Mouse (Mus musculus): ENCODE data around the gene Rccd1.
A peak's percentile ranks its signal among the peaks of the same experiment; 100 is the strongest.
"Not testable (repeated sequence)": the region's sequence is repeated elsewhere in the genome, so short reads cannot be mapped to it uniquely, and the experiment has no call there.

Gene Rccd1

DNA sequence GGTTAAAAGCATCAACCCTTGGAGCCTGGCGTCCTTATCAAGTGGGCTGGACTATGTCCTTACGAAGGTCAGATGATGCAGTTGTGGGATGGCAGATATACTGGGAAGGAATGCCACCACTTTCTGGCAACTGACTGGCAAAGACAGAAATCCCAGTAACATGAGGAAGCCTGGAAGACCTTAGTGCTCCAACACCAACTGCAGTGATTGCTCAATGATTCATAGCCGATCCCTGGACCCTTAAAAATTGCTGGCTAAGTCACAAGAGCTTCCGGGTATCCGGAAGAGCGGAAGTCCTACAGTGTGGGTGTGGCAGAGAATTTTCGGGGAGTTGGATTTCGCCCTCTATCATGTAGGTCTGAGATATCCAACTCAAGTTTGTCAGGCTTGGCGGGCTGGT, 21.9 kb upstream of the Rccd1 start:
- DNase-seq (ENCODE audit: low read depth, low spot score): no peak

DNA sequence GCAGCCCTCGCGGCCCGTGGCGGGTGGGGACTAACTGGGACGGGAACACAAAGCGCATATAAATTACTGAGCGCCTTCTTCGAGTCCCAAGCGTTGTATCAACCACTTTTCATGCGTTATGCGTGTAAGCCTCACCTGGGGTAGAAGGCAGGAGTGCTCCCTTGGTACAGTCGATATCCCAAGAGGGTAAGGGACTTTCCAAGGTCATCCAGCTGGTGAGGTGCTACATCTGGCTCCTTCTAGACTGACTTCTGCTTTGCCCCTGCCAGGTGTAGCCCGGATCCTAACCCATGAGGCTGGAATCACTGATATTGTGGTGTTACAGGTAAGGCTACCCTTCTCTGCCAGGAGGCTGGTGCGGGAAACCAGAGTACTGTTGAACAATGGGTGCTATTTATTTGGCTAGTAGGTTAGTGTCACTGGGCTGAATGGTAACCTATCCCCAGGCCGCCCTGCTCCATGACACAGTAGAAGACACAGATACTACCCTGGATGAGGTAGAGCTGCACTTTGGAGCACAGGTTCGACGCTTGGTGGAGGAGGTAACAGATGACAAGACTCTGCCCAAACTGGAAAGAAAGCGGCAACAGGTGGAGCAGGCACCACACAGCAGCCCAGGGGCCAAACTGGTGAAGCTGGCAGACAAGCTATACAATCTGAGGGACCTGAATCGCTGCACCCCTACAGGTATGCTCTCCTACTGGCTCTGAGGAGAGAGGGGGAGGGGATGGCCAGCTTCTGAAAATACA, 19.2 kb upstream of the Rccd1 start:
- no peak for DNase-seq (ENCODE audit: low read depth, low spot score)

DNA sequence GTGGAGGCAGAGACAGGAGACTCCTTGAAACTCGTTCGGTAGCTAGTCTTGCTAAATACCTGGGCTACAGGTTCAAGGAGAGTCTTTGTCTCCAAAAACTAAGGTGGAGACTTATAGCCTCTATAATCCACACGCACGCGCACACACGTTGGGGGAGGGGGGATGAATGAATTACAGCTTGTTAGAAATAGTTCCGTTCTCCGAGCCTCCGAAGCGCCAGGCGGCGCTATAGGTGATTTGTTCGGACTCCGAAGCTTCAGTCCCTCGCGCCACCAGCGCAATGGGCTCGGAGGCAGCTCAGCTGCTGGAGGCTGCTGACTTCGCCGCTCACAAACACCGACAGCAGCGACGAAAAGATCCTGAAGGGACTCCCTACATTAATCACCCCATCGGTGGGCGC, 18.6 kb upstream of the Rccd1 start, which contains the start of gene Hddc3:
Gene Hddc3, plus strand, starts transcription at position 247 of the 400 bp plus-strand sequence.
- peak; percentile 97 for DNase-seq (ENCODE audit: low read depth, low spot score)

DNA sequence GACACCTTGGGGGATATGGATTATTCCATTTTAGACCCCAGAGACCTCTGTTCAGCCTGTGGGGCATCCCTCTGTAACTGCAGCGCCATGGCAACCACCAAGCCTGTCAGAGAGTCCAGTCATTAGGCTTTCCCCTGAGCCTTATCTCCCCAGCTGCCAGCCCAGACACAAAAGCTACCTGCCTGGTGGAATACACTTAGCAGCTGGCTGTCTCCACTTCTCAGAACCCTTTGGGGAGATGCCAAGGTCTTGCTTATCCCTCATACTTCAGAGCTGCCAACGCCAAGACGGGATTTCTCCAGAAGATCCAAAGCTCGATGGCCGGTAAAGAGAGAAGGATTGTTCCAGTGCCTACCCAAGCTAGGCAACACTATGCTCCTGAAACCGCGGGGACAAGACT, 17.5 kb upstream of the Rccd1 start:
- DNase-seq (ENCODE audit: low read depth, low spot score): no peak

DNA sequence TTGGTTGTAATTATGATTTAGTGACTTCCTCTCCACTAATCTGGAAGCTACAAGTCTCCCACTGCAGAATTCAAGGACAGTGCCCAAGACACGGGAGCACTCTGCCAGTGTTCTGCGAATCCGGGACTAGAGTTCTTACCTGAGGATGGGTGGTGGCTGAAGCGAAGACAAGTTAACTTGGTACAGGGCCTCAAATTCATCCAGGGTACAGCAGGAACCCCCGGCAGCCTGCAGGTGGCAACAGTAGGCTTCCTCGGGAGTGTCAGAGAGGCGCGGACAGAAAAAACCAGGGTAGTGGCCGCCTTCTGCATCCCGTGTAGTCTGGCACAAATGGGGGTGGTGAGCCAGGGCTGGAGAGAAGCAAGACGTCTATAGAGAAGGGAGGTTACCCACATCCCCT, 16.5 kb upstream of the Rccd1 start, which contains the start of gene Unc45a:
Gene Unc45a, minus strand, starts transcription at position 213 of the 400 bp plus-strand sequence.
- DNase-seq (ENCODE audit: low read depth, low spot score): peak; percentile 89

DNA sequence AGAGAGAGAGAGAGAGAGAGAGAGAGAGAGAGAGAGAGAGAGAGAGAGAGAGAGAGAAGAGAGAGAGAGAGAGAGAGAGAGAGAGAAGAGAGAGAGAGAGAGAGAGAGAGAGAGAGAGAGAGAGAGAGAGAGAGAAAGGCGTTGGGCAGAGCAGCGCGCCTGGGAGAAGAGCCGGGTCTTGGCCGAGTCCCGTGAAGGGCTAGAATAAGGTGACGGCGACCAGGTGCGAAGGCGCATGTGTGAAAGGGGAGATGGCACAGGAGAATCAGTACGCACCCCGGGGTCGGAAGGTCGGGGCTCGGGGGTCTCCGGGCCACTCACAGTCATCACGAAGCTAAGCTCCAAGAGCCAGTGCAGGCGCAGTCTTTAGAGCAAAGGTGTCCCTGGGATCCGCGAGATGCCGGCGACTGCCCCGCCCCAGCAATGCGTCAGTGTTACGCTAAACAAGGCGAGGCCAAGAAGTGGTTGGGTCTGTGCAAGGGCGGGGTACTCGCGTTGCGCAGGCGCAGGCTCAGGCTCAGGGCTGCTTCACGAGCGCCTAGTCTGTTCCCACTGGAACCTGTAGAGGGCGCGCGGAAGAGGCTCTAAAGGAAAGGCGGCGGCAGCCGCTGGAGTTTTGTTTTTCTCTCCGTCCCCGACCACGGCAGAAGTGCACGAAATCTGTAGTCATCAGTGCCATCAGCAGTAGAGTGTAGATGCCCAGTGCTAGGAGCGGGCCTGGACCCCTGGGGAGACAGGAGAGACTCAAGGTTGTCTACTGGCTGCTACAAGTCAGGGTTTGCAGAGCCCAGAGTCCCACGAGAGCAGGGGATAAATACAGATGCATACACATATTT, 15.8 kb upstream of the Rccd1 start:
- peak; percentile 99 for DNase-seq (ENCODE audit: low read depth, low spot score)

DNA sequence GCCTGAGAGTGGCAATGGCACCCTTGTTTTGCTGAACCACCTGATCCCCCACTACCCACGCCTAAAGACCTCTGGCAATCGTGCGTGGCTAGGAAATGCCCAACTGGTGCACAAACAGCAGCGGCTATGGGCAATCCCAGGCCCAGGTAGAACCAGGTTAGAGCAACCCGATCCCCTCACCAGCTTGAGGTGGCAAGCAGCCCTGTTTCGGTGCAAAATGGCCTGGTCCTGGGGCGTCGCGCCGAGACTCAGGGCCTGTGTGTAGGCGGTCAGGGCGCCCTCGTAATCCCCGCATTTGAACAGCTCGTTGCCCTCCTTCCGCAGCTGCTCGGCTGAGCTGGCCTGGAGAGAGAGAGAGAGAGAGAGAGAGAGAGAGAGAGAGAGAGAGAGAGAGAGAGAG, 15.1 kb upstream of the Rccd1 start:
- peak; percentile 68 for DNase-seq (ENCODE audit: low read depth, low spot score)

DNA sequence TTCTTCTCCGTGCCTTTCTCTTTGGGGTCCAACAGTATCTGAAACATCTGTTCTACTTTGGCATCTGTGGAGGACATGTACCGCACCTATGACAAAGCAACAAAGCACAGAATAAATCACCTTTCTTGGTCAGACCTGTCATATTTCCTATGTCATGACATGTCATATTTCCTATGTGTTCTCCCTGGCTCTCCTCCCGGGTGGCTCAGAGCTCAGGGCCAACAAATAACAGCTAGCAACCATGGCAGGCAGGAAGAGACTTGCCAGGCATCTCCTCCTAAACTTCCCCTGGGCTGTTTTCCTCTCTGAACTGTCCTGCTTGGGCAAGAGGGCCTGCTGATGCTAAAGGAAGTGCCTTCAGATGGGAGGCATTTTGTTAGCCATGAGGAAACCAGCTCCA, 12.7 kb upstream of the Rccd1 start:
- no peak for DNase-seq (ENCODE audit: low read depth, low spot score)

DNA sequence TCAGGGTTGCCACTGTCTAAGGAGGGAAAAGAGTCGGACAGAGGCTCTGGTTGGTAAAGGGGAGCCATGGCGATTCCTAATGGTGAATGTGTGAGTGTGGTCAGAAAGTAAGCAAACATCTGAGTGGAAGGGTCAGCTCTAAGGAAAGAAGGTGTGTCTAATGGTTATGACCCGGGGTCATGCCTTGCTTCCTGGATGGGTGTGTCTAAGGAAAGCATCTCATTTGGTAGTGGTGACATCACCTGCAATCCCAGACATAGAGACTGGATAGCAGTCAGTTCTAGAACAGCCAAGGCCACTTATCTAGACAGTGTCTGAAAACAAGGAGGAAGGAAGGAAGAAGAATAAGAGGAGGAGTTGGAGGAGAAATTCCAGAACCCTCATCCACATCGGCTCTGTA, 10.6 kb upstream of the Rccd1 start:
- DNase-seq (ENCODE audit: low read depth, low spot score): no peak

DNA sequence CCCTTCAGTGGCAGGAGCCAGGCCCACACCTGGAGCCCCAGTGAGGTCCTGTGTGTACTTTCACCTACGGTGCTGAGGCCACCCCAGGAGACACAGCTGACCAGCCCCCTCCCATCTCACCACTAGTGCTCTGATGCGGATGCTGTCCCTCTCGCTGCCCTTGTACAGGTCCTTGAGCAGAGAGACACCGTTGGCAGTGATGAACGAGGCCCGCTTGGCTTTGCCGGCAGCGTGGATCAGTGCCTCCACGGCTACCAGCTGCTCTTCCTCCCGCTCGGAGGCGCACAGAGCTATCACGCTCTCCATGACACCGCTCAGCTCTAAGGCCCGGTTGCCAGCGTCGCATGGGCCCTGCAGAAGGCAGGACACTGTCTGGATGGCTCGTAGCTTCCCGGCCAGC, 7.2 kb upstream of the Rccd1 start:
- no peak for DNase-seq (ENCODE audit: low read depth, low spot score)

DNA sequence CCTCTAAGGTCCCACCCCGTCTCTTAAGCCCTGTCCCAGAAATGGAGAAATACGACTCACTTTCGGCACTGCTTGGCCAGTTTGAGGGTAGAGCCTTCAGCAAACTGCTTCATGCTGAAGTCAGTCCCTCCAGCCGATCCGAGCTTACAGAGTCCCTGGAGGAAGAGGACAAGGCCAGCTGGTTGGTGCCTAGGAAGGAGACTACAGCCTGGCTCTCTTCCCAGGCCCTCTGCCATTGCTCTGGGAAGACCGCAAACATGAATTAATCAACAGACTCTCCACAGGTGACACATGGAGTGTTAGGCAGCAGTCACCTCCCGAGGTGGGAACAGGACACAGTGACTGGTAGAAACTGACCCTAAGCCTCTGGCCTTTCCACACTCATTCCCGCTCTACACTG, 6.0 kb upstream of the Rccd1 start:
- DNase-seq (ENCODE audit: low read depth, low spot score): no peak

DNA sequence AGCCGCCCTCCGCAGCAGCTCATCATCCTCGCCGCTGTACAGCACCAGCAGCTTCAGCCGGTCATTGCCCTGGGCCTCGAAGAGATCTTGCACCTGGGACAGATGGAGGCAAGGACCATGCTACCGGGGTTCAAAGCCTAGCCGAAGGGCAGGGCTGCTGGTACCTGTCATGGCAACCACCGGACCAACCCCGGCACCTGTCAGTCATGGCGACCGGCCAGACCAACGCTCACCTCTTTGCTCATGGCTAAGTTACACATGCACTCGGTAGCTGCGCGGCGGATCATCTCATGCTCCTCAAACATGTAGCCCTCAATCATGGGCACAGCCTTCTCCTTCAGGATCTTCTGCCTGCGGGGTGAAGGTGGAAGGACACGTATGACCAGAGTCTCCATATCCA, 1.8 kb upstream of the Rccd1 start:
- no peak for DNase-seq (ENCODE audit: low read depth, low spot score)

DNA sequence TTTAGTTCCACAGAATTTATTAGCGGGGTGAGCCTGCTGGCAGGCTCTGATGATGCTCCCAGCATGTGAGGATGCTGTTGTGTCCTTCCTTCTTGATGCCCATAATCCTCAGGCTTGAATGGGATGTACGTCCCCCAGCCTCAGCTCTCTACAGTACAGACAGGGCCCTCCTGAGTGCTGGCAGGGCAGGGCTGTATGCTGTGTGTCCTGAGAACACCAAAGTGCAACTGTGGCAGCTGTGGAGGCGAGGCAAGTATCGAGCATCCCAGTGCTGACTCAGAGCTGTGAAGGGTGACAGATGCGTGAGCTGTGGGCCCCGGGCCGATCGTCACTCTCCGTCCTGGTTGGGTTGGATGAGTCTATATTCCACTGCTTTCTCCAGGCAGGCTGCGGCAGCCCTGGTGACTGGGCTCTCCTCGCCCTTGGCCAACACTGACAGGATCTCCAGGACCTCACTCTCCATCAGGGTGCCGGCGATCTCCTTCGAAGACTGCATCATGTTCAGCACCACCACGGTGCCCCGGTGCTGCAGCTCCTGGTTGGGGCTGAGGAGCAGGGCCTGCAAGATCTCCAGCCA, 1.1 kb upstream of the Rccd1 start:
- DNase-seq (ENCODE audit: low read depth, low spot score): no peak

DNA sequence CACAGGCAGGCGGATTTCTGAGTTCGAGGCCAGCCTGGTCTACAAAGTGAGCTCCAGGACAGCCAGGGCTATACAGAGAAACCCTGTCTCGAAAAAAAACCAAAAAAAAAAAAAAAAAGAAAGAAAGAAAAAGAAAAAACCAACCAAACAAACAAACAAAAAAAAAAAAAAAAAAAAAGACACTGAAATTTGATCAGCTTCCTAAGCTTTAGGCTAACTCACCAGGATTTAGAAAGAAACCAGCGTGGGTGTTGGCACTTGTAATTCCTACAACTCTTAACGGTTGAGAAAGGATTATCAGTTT, 514 bp upstream of the Rccd1 start:
- not testable (repeated sequence) for DNase-seq (ENCODE audit: low read depth, low spot score)

DNA sequence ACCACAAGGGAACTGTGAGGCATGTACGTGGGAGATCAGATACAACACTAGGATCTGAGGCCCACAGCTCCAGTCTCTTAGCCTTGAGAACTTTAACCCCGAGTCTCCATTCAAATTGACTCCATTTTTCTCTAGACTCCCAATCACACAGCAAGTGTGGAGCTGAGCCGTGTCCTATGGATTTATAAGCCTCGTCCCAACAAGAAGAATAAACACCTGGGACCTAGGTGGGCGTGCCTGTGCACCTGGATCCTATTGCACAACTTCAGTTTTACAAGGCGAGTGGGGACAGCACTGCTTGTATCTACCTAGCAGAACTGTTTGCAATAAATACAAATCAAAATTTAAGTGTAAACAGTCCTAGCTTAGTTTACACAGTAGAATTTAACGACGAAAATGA, 918 bp downstream of the Rccd1 start:
- no peak for DNase-seq (ENCODE audit: low read depth, low spot score)

DNA sequence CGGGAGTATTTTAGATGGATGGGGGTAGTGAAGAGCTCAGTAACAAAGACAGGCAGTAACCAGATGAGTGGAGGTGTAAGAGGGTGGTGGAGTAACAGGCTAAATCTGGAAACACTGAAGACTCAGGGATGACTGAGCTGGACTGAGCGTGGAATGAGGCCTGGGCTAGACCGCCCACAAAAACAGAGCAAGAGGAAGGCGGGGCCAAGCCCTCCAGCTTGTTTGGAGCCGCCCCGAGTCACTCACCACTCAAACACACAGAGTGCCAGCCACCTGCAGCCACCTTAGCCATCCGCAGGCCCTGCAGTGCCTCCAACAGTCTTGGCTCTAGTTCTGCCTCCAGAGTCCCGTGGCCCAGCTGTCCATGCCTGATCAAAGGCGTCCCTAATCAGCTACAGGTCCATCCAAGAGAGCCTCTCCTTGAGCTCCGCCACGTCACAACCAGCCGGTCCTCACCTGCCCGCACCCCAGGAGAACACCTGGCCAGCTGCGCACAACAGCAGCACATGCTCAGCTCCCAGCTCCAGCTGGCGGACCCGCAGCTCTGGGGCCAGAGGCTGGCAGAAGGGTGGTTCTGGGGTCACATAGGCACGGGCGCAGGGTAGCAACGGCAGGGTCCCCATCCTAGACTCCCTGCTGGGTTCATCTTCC, 4.3 kb downstream of the Rccd1 start:
- no peak for DNase-seq (ENCODE audit: low read depth, low spot score)

DNA sequence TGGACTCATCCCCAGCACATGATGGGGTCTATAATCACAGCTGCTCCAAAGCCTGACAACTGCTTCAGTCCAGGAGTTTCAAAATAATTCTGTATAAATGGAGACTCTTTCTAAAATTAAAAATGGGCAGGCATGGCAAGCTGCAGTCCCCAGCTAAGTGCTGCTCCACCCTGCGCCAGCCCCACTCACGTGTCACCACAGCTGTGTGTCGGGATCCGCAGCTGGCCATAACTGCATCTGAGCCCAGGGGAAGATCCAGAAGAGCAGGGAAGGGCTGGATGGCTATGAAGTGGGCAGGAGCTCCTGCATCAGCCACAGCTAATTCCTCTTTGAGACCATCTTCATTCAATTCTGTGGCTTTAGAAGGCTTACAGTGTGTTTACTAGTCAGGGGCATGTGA, 5.6 kb downstream of the Rccd1 start:
- no peak for DNase-seq (ENCODE audit: low read depth, low spot score)

DNA sequence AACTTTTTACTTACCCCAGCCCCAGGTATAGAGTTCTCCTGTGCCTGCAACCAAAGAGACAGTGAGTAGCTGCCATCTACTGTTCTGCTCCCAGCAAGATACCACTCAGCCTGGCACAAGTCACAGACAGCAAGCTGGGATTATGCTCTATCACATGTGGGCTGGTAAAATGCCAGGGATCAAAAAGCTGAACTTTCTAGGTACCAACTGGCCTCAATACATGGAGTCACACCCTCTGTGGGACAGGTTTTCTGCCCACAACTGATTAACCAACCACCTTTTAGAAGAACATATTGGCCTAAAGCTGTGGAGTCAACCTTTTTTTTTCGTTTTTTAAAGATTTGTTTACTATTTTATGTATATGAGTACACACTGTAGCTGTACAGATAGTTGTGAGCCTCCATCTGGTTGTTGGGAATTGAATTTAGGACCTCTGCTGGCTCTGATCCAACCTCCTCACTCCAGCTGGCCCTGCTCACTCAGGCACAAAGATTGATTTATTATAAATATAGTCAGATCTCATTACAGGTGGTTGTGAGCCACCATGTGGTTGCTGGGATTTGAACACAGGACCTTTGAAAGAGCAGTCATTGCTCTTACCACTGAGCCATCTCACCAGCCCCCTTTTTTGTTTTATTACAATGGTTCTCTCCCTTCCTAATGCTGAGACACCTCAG, 6.7 kb downstream of the Rccd1 start:
- DNase-seq (ENCODE audit: low read depth, low spot score): no peak

DNA sequence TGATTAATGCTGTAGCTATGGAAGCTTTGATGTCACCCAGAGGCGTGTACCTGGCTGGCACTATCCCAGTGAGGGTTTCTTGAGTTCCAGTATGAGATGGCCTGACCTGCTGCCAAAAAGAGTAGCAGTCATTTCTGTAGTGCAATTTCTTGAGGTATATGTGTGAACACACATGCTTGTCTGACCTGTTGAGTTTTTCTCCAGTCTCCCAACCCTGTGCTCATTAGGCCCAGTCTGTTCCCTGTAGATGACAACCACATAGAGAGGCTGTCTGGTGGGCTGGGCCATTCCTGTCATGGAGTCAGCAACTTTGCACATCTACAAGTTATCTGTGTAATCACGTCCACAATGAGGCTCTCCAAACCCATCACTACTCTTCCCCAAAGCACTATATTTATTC, 8.5 kb downstream of the Rccd1 start:
- no peak for DNase-seq (ENCODE audit: low read depth, low spot score)

DNA sequence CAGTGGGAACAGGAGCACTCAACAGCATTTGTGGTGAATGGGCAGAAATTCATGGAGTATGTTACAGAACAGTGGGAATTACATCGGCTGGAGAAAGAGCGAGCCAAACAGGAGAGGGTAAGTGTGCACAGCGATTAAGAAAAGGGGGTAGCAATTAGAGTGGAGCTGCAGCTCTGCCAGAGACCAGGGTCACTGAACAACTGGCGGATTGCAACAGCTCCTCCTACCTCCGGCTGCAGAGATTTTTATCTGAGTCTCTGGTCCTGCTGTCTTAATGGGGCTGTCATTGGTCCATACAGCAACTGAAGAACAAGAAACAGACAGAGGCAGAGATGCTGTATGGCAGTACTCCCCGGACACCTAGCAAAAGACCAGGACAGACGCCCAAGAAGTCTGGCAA, 13.5 kb downstream of the Rccd1 start:
- no peak for DNase-seq (ENCODE audit: low read depth, low spot score)

DNA sequence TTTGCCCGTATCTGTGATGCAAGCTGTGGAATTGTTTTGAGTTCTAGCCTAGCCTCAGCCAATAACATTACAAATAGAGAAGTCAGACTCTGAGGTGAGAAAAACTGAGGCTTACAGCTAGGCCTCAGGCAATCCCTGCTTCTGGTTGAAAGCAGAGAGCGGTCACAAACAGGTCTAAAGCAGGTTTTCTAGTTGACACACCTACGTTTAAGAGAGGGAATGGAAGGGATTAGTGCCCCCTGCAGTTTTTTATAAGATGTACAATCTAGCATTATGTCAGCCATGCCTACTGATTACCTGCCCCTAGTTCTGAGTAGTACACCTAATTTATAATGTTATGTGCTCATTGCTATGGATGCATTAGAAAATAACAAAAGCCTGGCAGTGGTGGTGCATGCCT, 16.5 kb downstream of the Rccd1 start:
- DNase-seq (ENCODE audit: low read depth, low spot score): peak; percentile 40

DNA sequence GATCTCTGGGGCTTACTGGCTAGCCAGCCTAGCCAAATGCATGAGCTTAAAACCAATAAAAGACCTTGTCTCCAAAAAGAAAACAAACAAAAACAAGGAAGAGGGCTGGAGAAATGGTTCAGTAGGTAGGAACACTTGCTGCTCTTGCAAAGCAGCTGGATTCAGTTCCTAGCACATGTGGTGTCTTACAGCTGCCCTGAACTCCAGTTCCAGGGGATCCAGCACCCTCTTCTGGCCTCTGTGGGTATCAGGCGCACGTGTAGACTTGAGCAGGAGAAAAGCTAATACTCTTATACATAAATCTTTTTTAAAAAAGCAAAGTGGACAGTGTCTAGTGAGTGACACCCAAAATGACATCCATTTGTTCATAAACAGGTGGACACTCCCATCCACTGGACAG, 22.7 kb downstream of the Rccd1 start:
- peak; percentile 47 for DNase-seq (ENCODE audit: low read depth, low spot score)
